Mouse (Mus musculus): ENCODE measurements around the gene A430005L14Rik. TPM values are rescaled to one million over a fixed set of nuclear protein-coding genes. Genes with fewer than 3 reads are reported as not detected.

The A430005L14Rik gene
- total and polyA plus RNA-seq, 2 experiments from 2014 or later = 38.4 to 50.4 TPM

DNA sequence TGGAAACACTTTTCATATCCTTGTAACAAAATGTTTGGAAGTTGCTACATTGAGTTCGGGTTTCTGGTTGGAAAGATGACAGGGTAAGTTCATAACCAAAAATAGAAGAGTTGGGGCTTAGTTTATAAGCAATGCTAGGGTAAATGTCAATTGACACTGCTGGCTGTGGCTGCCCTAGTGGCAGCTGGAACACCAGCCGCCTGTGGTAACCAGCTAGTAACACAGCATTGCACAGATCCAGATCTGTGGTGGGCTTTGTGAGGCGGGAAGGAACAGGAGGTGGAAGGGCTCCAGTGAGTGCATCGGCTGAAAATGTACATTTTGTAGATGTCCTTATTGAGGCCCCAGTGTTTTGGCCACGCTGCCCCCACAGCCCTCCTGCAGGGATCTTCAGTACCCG, 18.7 kb downstream of the A430005L14Rik start:
- 29% methylated on average over 6 of the region's 6 CpGs for WGBS
- TF ChIP-seq CTCF (IDR thresholded peaks at IDR 0.05) = peak; percentile 24; the same call in 1 of the 2 replicates
- Histone ChIP-seq H3K9me3 (ENCODE audit: low read length) (no peaks in the 10 kb centered on the region), H3K27me3 (ENCODE audit: insufficient read depth, low read length) (no peaks in the 10 kb centered on the region), H3K4me2 (ENCODE audit: low read depth, low read length, poor library complexity, severe bottlenecking) (peak overlapping the region; percentile 88), H3K4me1 (ENCODE audit: insufficient read depth, low read length) (peaks cover 9% of the 10 kb centered on the region; the same call in 1 of the 2 replicates), H3K9ac (replicated peaks; ENCODE audit: low read length, poor library complexity, severe bottlenecking) (peak overlapping the region; percentile 79), H3K4me3 (ENCODE audit: low read depth, low read length) (peak overlapping the region; percentile 96), H3K27ac (ENCODE audit: low read depth, low read length) (no peak overlapping the region), H3K36me3 (ENCODE audit: insufficient read depth, low read length) (peaks cover 28% of the 10 kb centered on the region)
- DNase-seq (ENCODE audit: low spot score) (no peak), ATAC-seq (ENCODE audit: low FRiP score) (no peak)

- Histone ChIP-seq H3K4me1 (ENCODE audit: insufficient read depth, low read length) (peaks cover 9% of the 10 kb centered on the region; the same call in 1 of the 2 replicates), H3K27me3 (ENCODE audit: insufficient read depth, low read length) (no peaks in the 10 kb centered on the region), H3K9ac (replicated peaks; ENCODE audit: low read length, poor library complexity, severe bottlenecking) (no peak overlapping the region), H3K36me3 (ENCODE audit: insufficient read depth, low read length) (peaks cover 49% of the 10 kb centered on the region), H3K4me3 (ENCODE audit: low read depth, low read length) (no peak overlapping the region), H3K9me3 (ENCODE audit: low read length) (no peaks in the 10 kb centered on the region), H3K4me2 (ENCODE audit: low read depth, low read length, poor library complexity, severe bottlenecking) (no peak overlapping the region), H3K27ac (ENCODE audit: low read depth, low read length) (no peak overlapping the region)
- WGBS = 95% methylated on average over 10 of the region's 10 CpGs
- no peak for DNase-seq (ENCODE audit: low spot score)
- no peak for ATAC-seq (ENCODE audit: low FRiP score)
- no peak for TF ChIP-seq CTCF (IDR thresholded peaks at IDR 0.05)
Measured at GRCm38 (mm10) chr4:153979243-153979642, 22.2 kb downstream of the A430005L14Rik start.

DNA sequence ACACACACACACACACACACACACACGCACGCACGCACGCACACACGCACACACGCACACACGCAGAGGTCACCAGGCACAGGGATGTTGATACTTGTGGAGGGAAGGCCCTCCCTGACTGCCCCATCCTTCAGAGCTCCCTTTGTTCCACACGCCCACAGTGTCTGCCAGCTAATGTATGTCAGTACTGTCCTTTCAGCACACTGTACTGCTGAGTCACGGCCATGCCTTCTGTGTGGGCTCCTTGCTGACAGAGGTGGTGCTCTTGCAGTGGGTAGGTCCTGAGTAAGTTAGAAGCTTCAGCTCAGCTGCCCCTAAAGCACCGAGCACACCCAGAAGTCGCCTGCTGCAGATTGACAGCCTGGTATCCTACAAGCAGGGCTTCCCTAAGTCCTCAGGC, 23.4 kb downstream of the A430005L14Rik start:
- 90% methylated on average over 11 of the region's 11 CpGs for WGBS
- no peak overlapping the region for H3K4me3 ChIP-seq (ENCODE audit: low read depth, low read length)
- H3K36me3 ChIP-seq (ENCODE audit: insufficient read depth, low read length) = peaks cover 61% of the 10 kb centered on the region
- H3K4me2 ChIP-seq (ENCODE audit: low read depth, low read length, poor library complexity, severe bottlenecking) = no peak overlapping the region
- DNase-seq (ENCODE audit: low spot score) (no peak), ATAC-seq (ENCODE audit: low FRiP score) (no peak)
- H3K9me3 ChIP-seq (ENCODE audit: low read length) = no peaks in the 10 kb centered on the region
- H3K9ac ChIP-seq (replicated peaks; ENCODE audit: low read length, poor library complexity, severe bottlenecking) = no peak overlapping the region
- H3K27me3 ChIP-seq (ENCODE audit: insufficient read depth, low read length) = no peaks in the 10 kb centered on the region
- H3K4me1 ChIP-seq (ENCODE audit: insufficient read depth, low read length) = peaks cover 9% of the 10 kb centered on the region; the same call in 1 of the 2 replicates
- H3K27ac ChIP-seq (ENCODE audit: low read depth, low read length) = no peak overlapping the region
- no peak for TF ChIP-seq CTCF (IDR thresholded peaks at IDR 0.05)

GRCm38 (mm10) chr4:153992715-153993114, 35.7 kb downstream of the A430005L14Rik start:
- H3K9me3 ChIP-seq (ENCODE audit: low read length) = no peaks in the 10 kb centered on the region
- no peak overlapping the region for H3K9ac ChIP-seq (replicated peaks; ENCODE audit: low read length, poor library complexity, severe bottlenecking)
- no peak overlapping the region for H3K4me3 ChIP-seq (ENCODE audit: low read depth, low read length)
- peaks cover 85% of the 10 kb centered on the region for H3K36me3 ChIP-seq (ENCODE audit: insufficient read depth, low read length)
- H3K4me2 ChIP-seq (ENCODE audit: low read depth, low read length, poor library complexity, severe bottlenecking) = no peak overlapping the region
- WGBS = 87% methylated on average over 10 of the region's 10 CpGs
- no peak overlapping the region for H3K27ac ChIP-seq (ENCODE audit: low read depth, low read length)
- ATAC-seq (ENCODE audit: low FRiP score) (no peak), DNase-seq (ENCODE audit: low spot score) (no peak)
- H3K27me3 ChIP-seq (ENCODE audit: insufficient read depth, low read length) = no peaks in the 10 kb centered on the region
- no peak for TF ChIP-seq CTCF (IDR thresholded peaks at IDR 0.05)
- no peaks in the 10 kb centered on the region for H3K4me1 ChIP-seq (ENCODE audit: insufficient read depth, low read length)

GRCm38 (mm10) chr4:153993505-153993904, 36.5 kb downstream of the A430005L14Rik start:
- no peak overlapping the region for H3K4me2 ChIP-seq (ENCODE audit: low read depth, low read length, poor library complexity, severe bottlenecking)
- H3K4me3 ChIP-seq (ENCODE audit: low read depth, low read length) = no peak overlapping the region
- no peak for DNase-seq (ENCODE audit: low spot score)
- no peaks in the 10 kb centered on the region for H3K4me1 ChIP-seq (ENCODE audit: insufficient read depth, low read length)
- H3K27ac ChIP-seq (ENCODE audit: low read depth, low read length) = no peak overlapping the region
- no peak overlapping the region for H3K9ac ChIP-seq (replicated peaks; ENCODE audit: low read length, poor library complexity, severe bottlenecking)
- ATAC-seq (ENCODE audit: low FRiP score) = no peak
- no peaks in the 10 kb centered on the region for H3K27me3 ChIP-seq (ENCODE audit: insufficient read depth, low read length)
- no peak for TF ChIP-seq CTCF (IDR thresholded peaks at IDR 0.05)
- peaks cover 80% of the 10 kb centered on the region for H3K36me3 ChIP-seq (ENCODE audit: insufficient read depth, low read length)
- 96% methylated on average over 8 of the region's 8 CpGs for WGBS
- H3K9me3 ChIP-seq (ENCODE audit: low read length) = no peaks in the 10 kb centered on the region

- no peak overlapping the region for H3K9ac ChIP-seq (replicated peaks; ENCODE audit: low read length, poor library complexity, severe bottlenecking)
- no peak overlapping the region for H3K4me2 ChIP-seq (ENCODE audit: low read depth, low read length, poor library complexity, severe bottlenecking)
- WGBS = 89% methylated on average over 5 of the region's 5 CpGs
- H3K36me3 ChIP-seq (ENCODE audit: insufficient read depth, low read length) = peaks cover 43% of the 10 kb centered on the region
- no peak for ATAC-seq (ENCODE audit: low FRiP score)
- H3K9me3 ChIP-seq (ENCODE audit: low read length) = no peaks in the 10 kb centered on the region
- no peak for DNase-seq (ENCODE audit: low spot score)
- no peak overlapping the region for H3K27ac ChIP-seq (ENCODE audit: low read depth, low read length)
- no peak overlapping the region for H3K4me3 ChIP-seq (ENCODE audit: low read depth, low read length)
- H3K27me3 ChIP-seq (ENCODE audit: insufficient read depth, low read length) = no peaks in the 10 kb centered on the region
- no peaks in the 10 kb centered on the region for H3K4me1 ChIP-seq (ENCODE audit: insufficient read depth, low read length)
- TF ChIP-seq CTCF (IDR thresholded peaks at IDR 0.05) = no peak
Measured at GRCm38 (mm10) chr4:154005488-154005887, 48.5 kb downstream of the A430005L14Rik start.
